Mouse (Mus musculus): ENCODE measurements around the gene Ift20. TPM values are rescaled to one million over a fixed set of nuclear protein-coding genes. Genes with fewer than 3 reads are reported as not detected.
A peak's percentile ranks its signal among the peaks of the same experiment; 100 is the strongest.

Gene Ift20
- 57.2 and 61.6 TPM in 2 replicates for polyA plus RNA-seq (2012; rRNA removed)

DNA sequence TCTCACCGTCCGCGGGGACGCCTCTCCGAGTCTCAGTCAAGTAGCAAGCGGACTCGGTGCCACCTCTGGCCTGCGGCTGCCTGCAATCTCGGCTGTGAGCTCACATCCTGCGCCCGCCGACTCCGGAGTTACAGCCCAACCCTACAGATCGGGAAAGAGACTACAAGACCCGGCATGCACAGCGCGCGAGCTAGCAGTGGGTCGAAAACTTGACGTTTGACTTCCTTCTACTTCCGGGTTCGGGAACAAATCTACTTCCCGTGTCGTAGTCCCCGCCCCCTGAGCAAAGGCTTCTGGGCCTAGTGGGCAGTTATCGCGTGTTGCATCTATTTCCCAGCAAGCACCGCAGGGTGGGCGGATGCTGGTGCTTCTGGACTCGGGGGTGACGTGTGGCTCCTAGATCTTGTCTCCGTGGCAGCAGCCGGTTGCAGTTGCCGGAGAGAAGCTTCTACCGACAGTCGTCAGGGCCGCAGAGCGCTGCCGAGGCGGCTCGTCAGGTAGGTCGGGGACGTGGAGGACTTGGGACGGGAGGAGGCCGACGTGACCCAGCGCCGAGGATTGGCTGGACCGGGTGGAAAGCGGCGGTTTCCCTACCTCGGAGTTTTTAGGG, at the start of gene Ift20, which contains the start of gene Tnfaip1:
TSS of gene Ift20 (plus strand) at position 282 of the 610 bp plus-strand sequence.
TSS of gene Tnfaip1 (minus strand) at position 253 of the 610 bp plus-strand sequence.
- peak; percentile 99 for DNase-seq
- H3K4me3 ChIP-seq (ENCODE audit: insufficient read depth, low read depth, low read length): peak within 1 kb of the TSS; percentile 83
- no peaks in the 10 kb centered on the region for H3K27me3 ChIP-seq (replicated peaks; ENCODE audit: control insufficient read depth, insufficient read depth, low read length)
- TF ChIP-seq POLR2A (IDR thresholded peaks at IDR 0.05; ENCODE audit: low read depth, low read length): peak; percentile 78
- TF ChIP-seq CTCF (conservative IDR thresholded peaks at IDR 0.05; ENCODE audit: insufficient read depth, insufficient read length, low read depth, low read length): no peak
- H3K27ac ChIP-seq (ENCODE audit: insufficient read depth, low read depth, low read length): peak within 1 kb of the TSS; percentile 89
- WGBS: under 1% methylated on average over 52 of the region's 52 CpGs
- H3K36me3 ChIP-seq (ENCODE audit: control insufficient read depth, insufficient read depth, low read length): peaks cover 3% of the 10 kb centered on the region; the same call in 1 of the 2 replicates
- peaks cover 11% of the 10 kb centered on the region; the same call in 1 of the 2 replicates for H3K4me1 ChIP-seq (ENCODE audit: control insufficient read depth, insufficient read depth, low read length)

- Histone ChIP-seq H3K36me3 (ENCODE audit: control insufficient read depth, insufficient read depth, low read length) (no peaks in the 10 kb centered on the region), H3K27me3 (replicated peaks; ENCODE audit: control insufficient read depth, insufficient read depth, low read length) (no peaks in the 10 kb centered on the region), H3K27ac (ENCODE audit: insufficient read depth, low read depth, low read length) (no peak overlapping the region), H3K4me1 (ENCODE audit: control insufficient read depth, insufficient read depth, low read length) (no peaks in the 10 kb centered on the region), H3K4me3 (ENCODE audit: insufficient read depth, low read depth, low read length) (no peak overlapping the region)
- WGBS: 2% methylated on average over 8 of the region's 8 CpGs
- TF ChIP-seq POLR2A (IDR thresholded peaks at IDR 0.05; ENCODE audit: low read depth, low read length) (no peak), CTCF (conservative IDR thresholded peaks at IDR 0.05; ENCODE audit: insufficient read depth, insufficient read length, low read depth, low read length) (peak; percentile 90)
- peak; percentile 71 for DNase-seq
These were observed 48.0 kb upstream of the Ift20 start for GRCm38 (mm10) chr11:78488168-78488567.

GRCm38 (mm10) chr11:78490781-78491241, 45.4 kb upstream of the Ift20 start:
- Histone ChIP-seq H3K27ac (ENCODE audit: insufficient read depth, low read depth, low read length) (no peak overlapping the region), H3K4me1 (ENCODE audit: control insufficient read depth, insufficient read depth, low read length) (no peaks in the 10 kb centered on the region), H3K27me3 (replicated peaks; ENCODE audit: control insufficient read depth, insufficient read depth, low read length) (no peaks in the 10 kb centered on the region; the same call in 1 of the 2 replicates), H3K36me3 (ENCODE audit: control insufficient read depth, insufficient read depth, low read length) (no peaks in the 10 kb centered on the region), H3K4me3 (ENCODE audit: insufficient read depth, low read depth, low read length) (no peak overlapping the region)
- 8% methylated on average over 48 of the region's 48 CpGs for WGBS
- peak; percentile 25 for DNase-seq
- TF ChIP-seq CTCF (conservative IDR thresholded peaks at IDR 0.05; ENCODE audit: insufficient read depth, insufficient read length, low read depth, low read length) (peak; percentile 35), POLR2A (IDR thresholded peaks at IDR 0.05; ENCODE audit: low read depth, low read length) (no peak)

DNA sequence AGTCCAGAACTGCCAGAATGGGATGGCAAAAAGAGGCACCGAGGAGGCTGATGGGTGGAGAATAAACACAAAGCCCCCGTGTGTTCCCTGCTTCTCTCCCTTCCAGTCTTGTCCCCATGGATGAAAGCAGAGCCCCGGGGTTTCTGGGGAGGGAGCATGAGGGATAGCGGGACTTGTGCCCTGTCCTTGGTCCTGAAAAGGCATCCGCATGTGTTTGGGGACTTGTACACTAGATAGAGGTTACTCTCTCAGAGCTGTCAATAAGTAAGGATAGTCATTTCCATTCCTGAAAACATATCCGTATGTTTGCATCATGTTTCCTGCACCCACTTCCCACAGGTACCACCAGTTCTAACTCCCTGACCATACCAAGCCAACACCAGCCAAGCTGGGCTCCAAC, 40.3 kb upstream of the Ift20 start:
- no peak overlapping the region for H3K27ac ChIP-seq (ENCODE audit: insufficient read depth, low read depth, low read length)
- no peaks in the 10 kb centered on the region for H3K36me3 ChIP-seq (ENCODE audit: control insufficient read depth, insufficient read depth, low read length)
- no peaks in the 10 kb centered on the region for H3K4me1 ChIP-seq (ENCODE audit: control insufficient read depth, insufficient read depth, low read length)
- TF ChIP-seq POLR2A (IDR thresholded peaks at IDR 0.05; ENCODE audit: low read depth, low read length): no peak
- no peak for TF ChIP-seq CTCF (conservative IDR thresholded peaks at IDR 0.05; ENCODE audit: insufficient read depth, insufficient read length, low read depth, low read length)
- peak; percentile 15 for DNase-seq
- no peak overlapping the region for H3K4me3 ChIP-seq (ENCODE audit: insufficient read depth, low read depth, low read length)
- WGBS: 4% methylated on average over 6 of the region's 6 CpGs
- H3K27me3 ChIP-seq (replicated peaks; ENCODE audit: control insufficient read depth, insufficient read depth, low read length): no peaks in the 10 kb centered on the region; the same call in 1 of the 2 replicates

DNA sequence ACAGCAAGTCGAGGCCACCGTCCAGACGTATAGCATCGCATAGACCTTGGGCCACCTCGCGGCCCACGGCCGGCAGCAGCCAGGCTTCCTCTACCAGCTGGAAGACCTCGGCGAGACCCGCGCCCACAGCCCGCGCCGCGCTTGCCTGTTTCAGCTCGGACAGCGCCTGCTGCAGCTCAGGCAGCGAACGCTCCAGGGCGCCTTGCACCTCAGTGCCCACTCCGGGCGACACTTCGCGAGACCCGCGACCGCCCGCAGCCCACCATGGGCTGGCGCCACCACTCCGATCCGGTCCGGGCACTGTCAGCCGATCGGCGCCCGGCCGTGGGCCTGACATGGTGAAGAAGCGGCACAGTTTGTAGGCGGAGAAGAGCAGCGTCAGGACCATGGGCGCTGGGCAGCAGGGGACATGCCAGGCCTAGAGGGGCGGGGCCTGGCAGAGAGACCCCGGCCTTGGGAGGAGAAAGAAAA, 39.1 kb upstream of the Ift20 start:
- 1% methylated on average over 44 of the region's 44 CpGs for WGBS
- Histone ChIP-seq H3K4me1 (ENCODE audit: control insufficient read depth, insufficient read depth, low read length) (no peaks in the 10 kb centered on the region), H3K27me3 (replicated peaks; ENCODE audit: control insufficient read depth, insufficient read depth, low read length) (no peaks in the 10 kb centered on the region; the same call in 1 of the 2 replicates), H3K27ac (ENCODE audit: insufficient read depth, low read depth, low read length) (no peak overlapping the region), H3K36me3 (ENCODE audit: control insufficient read depth, insufficient read depth, low read length) (no peaks in the 10 kb centered on the region), H3K4me3 (ENCODE audit: insufficient read depth, low read depth, low read length) (peak overlapping the region; percentile 48)
- TF ChIP-seq POLR2A (IDR thresholded peaks at IDR 0.05; ENCODE audit: low read depth, low read length) (no peak), CTCF (conservative IDR thresholded peaks at IDR 0.05; ENCODE audit: insufficient read depth, insufficient read length, low read depth, low read length) (no peak)
- DNase-seq: peak; percentile 4

- H3K4me3 ChIP-seq (ENCODE audit: insufficient read depth, low read depth, low read length): peak within 1 kb of the TSS; percentile 48
- no peaks in the 10 kb centered on the region for H3K4me1 ChIP-seq (ENCODE audit: control insufficient read depth, insufficient read depth, low read length)
- 4% methylated on average over 36 of the region's 36 CpGs for WGBS
- H3K36me3 ChIP-seq (ENCODE audit: control insufficient read depth, insufficient read depth, low read length): no peaks in the 10 kb centered on the region
- H3K27ac ChIP-seq (ENCODE audit: insufficient read depth, low read depth, low read length): no peak within 1 kb of the TSS
- no peaks in the 10 kb centered on the region; the same call in 1 of the 2 replicates for H3K27me3 ChIP-seq (replicated peaks; ENCODE audit: control insufficient read depth, insufficient read depth, low read length)
- TF ChIP-seq CTCF (conservative IDR thresholded peaks at IDR 0.05; ENCODE audit: insufficient read depth, insufficient read length, low read depth, low read length) (no peak), POLR2A (IDR thresholded peaks at IDR 0.05; ENCODE audit: low read depth, low read length) (no peak)
- DNase-seq: peak; percentile 94
These were observed 38.3 kb upstream of the Ift20 start, which contains the start of gene Sarm1 for GRCm38 (mm10) chr11:78497544-78498522. Gene Sarm1, minus strand, starts transcription at chr11:78497754.
